Mouse (Mus musculus): ENCODE measurements around the gene Actl11.
A peak's percentile ranks its signal among the peaks of the same experiment; 100 is the strongest.

DNA sequence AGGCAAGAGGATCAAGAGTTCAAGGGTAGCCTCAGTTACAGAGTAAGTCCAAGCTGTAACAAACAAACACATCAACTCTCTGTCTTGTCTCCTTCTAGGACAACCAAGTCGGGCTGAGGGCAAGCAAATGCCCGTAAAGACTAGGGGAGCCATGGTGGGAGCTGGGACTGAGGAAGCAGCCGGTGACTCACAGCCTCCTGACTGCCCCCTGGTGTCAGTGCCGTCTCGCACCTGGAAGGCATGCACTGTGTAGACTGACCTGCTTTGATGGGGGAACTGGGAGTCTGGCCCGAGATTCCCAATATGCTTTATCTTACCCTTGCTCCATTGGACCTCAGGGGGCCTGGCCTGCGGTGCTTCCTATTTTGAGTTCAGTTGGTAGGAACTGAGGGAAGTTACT, 5.2 kb upstream of the Actl11 start:
- TF ChIP-seq CTCF (IDR thresholded peaks at IDR 0.05; ENCODE audit: low read depth, low read length) (0 out of 2 replicates have a peak, but pooled peaks have one; percentile 5), POLR2A (IDR thresholded peaks at IDR 0.05; ENCODE audit: borderline replicate concordance, low read depth, low read length) (no peak)
